Mouse (Mus musculus) kidney, embryonic 14.5 days (tissue): ENCODE measurements around the gene Vrk1. TPM values are rescaled to one million over a fixed set of nuclear protein-coding genes. Genes with fewer than 3 reads are reported as not detected.
A peak's percentile ranks its signal among the peaks of the same experiment; 100 is the strongest.

Experiments used
- ATAC-seq: fragments of 200-750 bp; cut with Nextera tagmentation; 2 replicates; pipeline ENCODE4 v1.8.0; 2017; ENCODE audit warnings: moderate number of reproducible peaks, mild to moderate bottlenecking, moderate TSS enrichment, moderate library complexity; ENCODE audit not compliant: low FRiP score, low TSS enrichment
- H3K27ac ChIP-seq: fragments of 300-500 bp; sonication (generic); 2 replicates; pipeline ENCODE4 v1.5.1; 2014; ENCODE audit warnings: low read depth, mild to moderate bottlenecking, low read length, moderate library complexity, mixed read lengths
- H3K27me3 ChIP-seq: fragments of 300-500 bp; sonication (generic); 2 replicates; pipeline ENCODE4 v1.6.1; 2014; ENCODE audit warnings: mild to moderate bottlenecking, low read length; ENCODE audit not compliant: control insufficient read depth, insufficient read depth
- H3K36me3 ChIP-seq: fragments of 300-500 bp; sonication (generic); 2 replicates; pipeline ENCODE4 v1.6.1; 2014; ENCODE audit warnings: low read length, mixed read lengths; ENCODE audit not compliant: control insufficient read depth, insufficient read depth
- H3K4me1 ChIP-seq: fragments of 300-500 bp; sonication (generic); 2 replicates; pipeline ENCODE4 v1.6.1; 2014; ENCODE audit warnings: low read length, mixed read lengths; ENCODE audit not compliant: control insufficient read depth, insufficient read depth
- H3K4me2 ChIP-seq: fragments of 300-500 bp; sonication (generic); replicated peaks from 2 replicates; pipeline ENCODE4 v1.6.1; 2014; ENCODE audit warnings: low read depth, mild to moderate bottlenecking, low read length
- H3K4me3 ChIP-seq: fragments of 300-500 bp; sonication (generic); 2 replicates; pipeline ENCODE4 v1.5.1; 2014; ENCODE audit warnings: mild to moderate bottlenecking, low read length
- H3K9ac ChIP-seq: fragments of 300-500 bp; sonication (generic); 2 replicates; pipeline ENCODE4 v1.6.1; 2014; ENCODE audit warnings: low read depth, mild to moderate bottlenecking, low read length, moderate library complexity
- H3K9me3 ChIP-seq: fragments of 300-500 bp; sonication (generic); 2 replicates; pipeline ENCODE4 v1.6.1; 2016; ENCODE audit warnings: low read length; ENCODE audit not compliant: control insufficient read depth
- WGBS: fragments of 180-500 bp; shearing (Covaris S2); extraction: QIAGEN DNeasy Blood & Tissue Kit; methylation state at CpG from one replicate; pipeline ENCODE4 v1.1.7; 2014; 5-methylcytosine and 5-hydroxymethylcytosine counted together
- polyA plus RNA-seq: library from polyadenylated mRNA; unstranded; fragments of >200 nt; fragmentation: Nextera tagmentation; extraction: Ambion mirVana; gene quantifications from 2 replicates; pipeline ENCODE4 v1.2.1, GENCODE M21; 2014

The Vrk1 gene
- 79.0 and 84.8 TPM in 2 replicates for polyA plus RNA-seq

- peak within 1 kb of the TSS; percentile 76 for H3K27ac ChIP-seq
- H3K4me2 ChIP-seq, result peak within 1 kb of the TSS; percentile 78
- ATAC-seq, result peak; percentile 99
- WGBS, result under 1% methylated on average over 71 of the region's 72 CpGs
- peak within 1 kb of the TSS; percentile 92 for H3K4me3 ChIP-seq
- H3K4me1 ChIP-seq, result 0 out of 2 replicates have a peak, but pooled peaks cover 3% of the 10 kb centered on the region
- peaks cover 3% of the 10 kb centered on the region; the same call in 1 of the 2 replicates for H3K36me3 ChIP-seq
- H3K9me3 ChIP-seq, result peaks cover 3% of the 10 kb centered on the region; the same call in 1 of the 2 replicates
- peak within 1 kb of the TSS; percentile 87 for H3K9ac ChIP-seq
- no peaks in the 10 kb centered on the region for H3K27me3 ChIP-seq
Measured at GRCm38 (mm10) chr12:106010065-106010915, at the start of gene Vrk1. Gene Vrk1 (plus strand): TSS chr12:106010228.

- peaks cover 6% of the 10 kb centered on the region; the same call in 1 of the 2 replicates for H3K4me1 ChIP-seq
- H3K36me3 ChIP-seq, result no peaks in the 10 kb centered on the region
- H3K27ac ChIP-seq, result no peak overlapping the region
- no peak overlapping the region for H3K9ac ChIP-seq
- ATAC-seq, result no peak
- H3K27me3 ChIP-seq, result peaks cover 21% of the 10 kb centered on the region
- H3K9me3 ChIP-seq, result no peaks in the 10 kb centered on the region
- no peak overlapping the region for H3K4me2 ChIP-seq
- WGBS, result 13% methylated on average over 19 of the region's 19 CpGs
- H3K4me3 ChIP-seq, result no peak overlapping the region
Measured at GRCm38 (mm10) chr12:105960592-105961330, 49.3 kb upstream of the Vrk1 start.

GRCm38 (mm10) chr12:105961667-105962066 is 48.4 kb upstream of the Vrk1 start:
- no peak for ATAC-seq
- H3K4me1 ChIP-seq, result peaks cover 6% of the 10 kb centered on the region; the same call in 1 of the 2 replicates
- no peak overlapping the region for H3K9ac ChIP-seq
- 4% methylated on average over 12 of the region's 12 CpGs for WGBS
- H3K4me2 ChIP-seq, result peak overlapping the region; percentile 97; the same call in 1 of the 2 replicates
- no peak overlapping the region for H3K4me3 ChIP-seq
- H3K36me3 ChIP-seq, result no peaks in the 10 kb centered on the region
- H3K27ac ChIP-seq, result no peak overlapping the region
- no peaks in the 10 kb centered on the region for H3K9me3 ChIP-seq
- H3K27me3 ChIP-seq, result peaks cover 21% of the 10 kb centered on the region

- peak; percentile 95 for ATAC-seq
- peaks cover 21% of the 10 kb centered on the region for H3K27me3 ChIP-seq
- H3K27ac ChIP-seq, result no peak overlapping the region
- H3K4me2 ChIP-seq, result peak overlapping the region; percentile 97
- peaks cover 10% of the 10 kb centered on the region; the same call in 1 of the 2 replicates for H3K4me1 ChIP-seq
- no peaks in the 10 kb centered on the region for H3K36me3 ChIP-seq
- H3K9me3 ChIP-seq, result no peaks in the 10 kb centered on the region
- peak overlapping the region; percentile 49 for H3K4me3 ChIP-seq
- H3K9ac ChIP-seq, result peak overlapping the region; percentile 32; the same call in 1 of the 2 replicates
- 2% methylated on average over 33 of the region's 37 CpGs for WGBS
Measured at GRCm38 (mm10) chr12:105962103-105963011, 47.7 kb upstream of the Vrk1 start.

DNA sequence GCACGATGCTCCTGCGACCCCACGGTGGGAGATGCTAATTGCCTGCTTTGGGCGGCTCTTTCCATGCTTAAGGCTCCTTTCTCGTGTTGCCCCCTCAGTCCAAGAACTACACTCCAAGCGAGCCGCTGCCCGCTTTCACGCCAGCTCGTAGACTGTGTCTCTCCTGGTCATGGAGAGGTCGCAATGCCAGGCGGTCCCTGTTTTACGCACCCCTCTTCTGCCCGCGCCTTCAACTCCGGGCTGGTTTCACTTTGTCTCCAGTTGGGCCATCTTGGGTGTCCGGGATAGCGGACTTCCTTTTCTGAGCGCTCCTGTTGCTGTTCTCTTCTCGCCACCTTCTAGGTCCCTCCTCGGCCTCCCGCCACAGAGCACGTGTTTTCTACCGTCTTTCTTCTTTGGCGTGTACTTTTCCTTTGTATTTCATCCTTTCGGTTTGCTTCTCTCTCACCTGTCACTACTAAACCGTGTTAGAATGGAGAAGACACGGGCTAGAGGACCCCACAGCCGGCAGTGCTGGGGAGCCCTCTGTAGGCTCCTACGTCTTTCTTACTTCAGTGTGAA is 46.9 kb upstream of the Vrk1 start:
- Histone ChIP-seq H3K9me3 (no peaks in the 10 kb centered on the region), H3K9ac (peak overlapping the region; percentile 32), H3K27ac (no peak overlapping the region), H3K36me3 (no peaks in the 10 kb centered on the region), H3K27me3 (peaks cover 21% of the 10 kb centered on the region), H3K4me3 (peak overlapping the region; percentile 49), H3K4me2 (peak overlapping the region; percentile 97), H3K4me1 (peaks cover 11% of the 10 kb centered on the region; the same call in 1 of the 2 replicates)
- 3% methylated on average over 30 of the region's 30 CpGs for WGBS
- ATAC-seq, result no peak; the same call in none of the 2 replicates

DNA sequence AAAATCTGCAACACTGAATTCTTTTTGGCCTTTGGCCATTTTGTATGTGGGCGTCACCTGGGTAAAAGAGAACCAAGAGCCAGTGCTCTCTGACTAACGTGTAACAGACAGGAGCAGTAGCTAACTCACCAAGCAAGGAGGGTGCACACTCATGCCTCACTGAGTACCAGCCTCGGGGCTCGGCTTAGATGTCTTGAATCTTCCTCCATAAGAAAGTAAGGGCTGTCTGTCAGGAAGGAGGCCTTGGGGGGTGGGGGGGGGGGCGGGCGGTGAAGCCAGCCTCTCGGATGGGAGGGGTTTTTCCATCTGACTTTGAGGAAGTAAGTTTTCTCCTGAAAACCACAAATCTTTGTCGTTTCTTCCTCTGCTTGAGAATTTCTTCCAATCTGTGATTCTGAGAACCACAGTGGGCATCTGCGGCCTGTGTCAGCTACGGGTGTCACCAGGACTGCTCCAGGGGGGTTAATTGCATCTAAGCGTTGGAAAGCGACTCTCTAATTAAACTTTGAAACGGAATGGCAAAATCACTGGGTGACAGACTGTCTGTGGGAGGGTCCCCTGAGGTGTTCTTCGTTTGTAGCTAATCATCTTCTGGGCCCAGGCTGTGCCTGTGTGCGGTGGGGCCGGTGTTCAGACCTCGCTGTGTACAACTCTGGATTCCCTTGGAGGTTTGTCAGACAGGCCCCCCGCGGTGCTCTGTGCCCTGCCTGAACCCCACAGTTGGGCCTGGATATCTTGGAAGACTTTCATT is 43.0 kb upstream of the Vrk1 start:
- Histone ChIP-seq H3K36me3 (no peaks in the 10 kb centered on the region), H3K9me3 (peaks cover 2% of the 10 kb centered on the region; the same call in 1 of the 2 replicates), H3K4me1 (peaks cover 10% of the 10 kb centered on the region; the same call in 1 of the 2 replicates), H3K4me3 (no peak overlapping the region), H3K9ac (no peak overlapping the region), H3K27ac (no peak overlapping the region), H3K27me3 (peaks cover 3% of the 10 kb centered on the region), H3K4me2 (no peak overlapping the region; the same call in 1 of the 2 replicates)
- no peak for ATAC-seq
- 42% methylated on average over 19 of the region's 19 CpGs for WGBS

DNA sequence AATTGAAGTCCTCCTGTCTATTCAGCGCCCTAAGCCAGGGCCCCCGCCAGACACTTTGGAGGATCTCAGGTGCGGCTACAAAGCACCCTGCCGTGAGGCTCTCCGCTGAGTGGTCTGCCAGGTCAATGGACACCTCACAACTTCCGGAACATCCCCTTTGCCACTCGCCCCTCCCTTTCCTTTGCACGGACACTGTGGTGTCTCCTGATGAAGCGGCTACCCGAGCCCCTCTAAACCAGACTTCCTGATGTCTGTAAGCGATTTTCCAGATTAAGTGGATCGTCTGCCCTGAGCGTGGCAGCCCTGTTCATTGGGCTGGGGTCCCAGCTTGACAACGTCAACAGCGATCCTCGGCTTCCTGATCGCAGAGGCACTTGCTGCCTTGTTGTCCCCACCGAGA is 42.2 kb upstream of the Vrk1 start:
- Histone ChIP-seq H3K4me1 (0 out of 2 replicates have a peak, but pooled peaks cover 4% of the 10 kb centered on the region), H3K27me3 (peaks cover 3% of the 10 kb centered on the region), H3K9me3 (peaks cover 3% of the 10 kb centered on the region; the same call in 1 of the 2 replicates), H3K36me3 (no peaks in the 10 kb centered on the region), H3K27ac (no peak overlapping the region), H3K9ac (peak overlapping the region; percentile 2; the same call in 1 of the 2 replicates), H3K4me2 (peak overlapping the region; percentile 47), H3K4me3 (peak overlapping the region; percentile 20)
- WGBS, result 14% methylated on average over 18 of the region's 18 CpGs
- peak; percentile 38; the same call in 1 of the 2 replicates for ATAC-seq
